Mouse (Mus musculus) right cerebral cortex, postnatal 36 days (tissue): ENCODE data around the gene Sf3b1.
"Not testable (repeated sequence)": the region's sequence is repeated elsewhere in the genome, so short reads cannot be mapped to it uniquely, and the experiment has no call there.

Experiments
- DNase-seq, 2 experiments: peaks; one replicate each; pipeline ENCODE4 v3.0.0; 2022; ENCODE audit warnings: low spot score in 2 of 2, mixed read lengths in 1 of 2

Sf3b1 gene

DNA sequence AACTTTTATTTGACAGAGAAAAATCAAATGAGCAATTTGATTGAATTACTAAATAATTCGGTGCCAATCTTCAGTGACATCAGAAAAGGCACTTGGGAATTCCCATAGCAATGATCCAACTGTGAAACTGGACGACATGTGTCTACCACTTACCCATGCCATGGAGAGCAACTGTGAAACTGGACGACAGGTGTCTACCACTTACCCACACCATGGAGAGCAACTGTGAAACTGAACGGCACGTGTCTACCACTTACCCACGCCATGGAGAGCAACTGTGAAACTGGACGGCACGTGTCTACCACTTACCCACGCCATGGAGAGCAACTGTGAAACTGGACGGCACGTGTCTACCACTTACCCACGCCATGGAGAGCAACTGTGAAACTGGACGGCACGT, 70.3 kb downstream of the Sf3b1 start:
- not testable (repeated sequence) for DNase-seq

GRCm38 (mm10) chr1:54954856-54955255, 72.4 kb downstream of the Sf3b1 start:
- no peak for DNase-seq

DNA sequence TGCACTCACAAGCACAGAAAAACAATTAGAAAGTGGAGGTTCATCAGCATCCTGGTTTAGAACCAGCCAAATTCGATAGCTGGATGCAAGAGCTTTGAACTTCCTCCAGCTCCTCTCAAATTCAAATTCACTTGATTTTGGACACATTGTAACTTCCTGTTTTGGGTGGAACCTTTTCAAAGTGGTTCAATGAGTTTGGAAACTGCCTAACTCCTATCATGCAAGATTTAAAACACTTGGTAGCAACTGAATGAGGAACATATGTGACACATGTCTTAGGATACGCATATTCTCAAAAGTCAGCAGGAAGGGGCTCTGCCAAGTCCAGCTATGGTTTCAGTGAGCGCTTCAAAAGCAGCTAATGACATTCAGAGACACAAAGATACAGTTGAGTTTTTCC, 82.6 kb downstream of the Sf3b1 start:
- DNase-seq: no peak

GRCm38 (mm10) chr1:54935466-54935865, 91.8 kb downstream of the Sf3b1 start:
- DNase-seq: no peak
